Mouse (Mus musculus) cerebellum, adult 2 months (tissue): ENCODE measurements around the gene Ccdc155.

Experiments
- CTCF ChIP-seq: fragments of 200-500 bp; IDR thresholded peaks from 2 replicates; pipeline ENCODE4 v1.5.1; 2011; ENCODE audit warnings: low read depth, mild to moderate bottlenecking, control low read depth, low read length, moderate library complexity, borderline replicate concordance; ENCODE audit not compliant: insufficient read depth
- POLR2A ChIP-seq: fragments of 200-500 bp; IDR thresholded peaks from 2 replicates; pipeline ENCODE4 v1.6.1; 2011; ENCODE audit warnings: low read length, control low read depth, borderline replicate concordance; ENCODE audit not compliant: insufficient read depth

- TF ChIP-seq CTCF (no peak), POLR2A (no peak)
Measured at GRCm38 (mm10) chr7:45192585-45193310, 11.9 kb downstream of the Ccdc155 start.
